Mouse (Mus musculus): ENCODE data around the gene Tmem186.

Gene Tmem186

DNA sequence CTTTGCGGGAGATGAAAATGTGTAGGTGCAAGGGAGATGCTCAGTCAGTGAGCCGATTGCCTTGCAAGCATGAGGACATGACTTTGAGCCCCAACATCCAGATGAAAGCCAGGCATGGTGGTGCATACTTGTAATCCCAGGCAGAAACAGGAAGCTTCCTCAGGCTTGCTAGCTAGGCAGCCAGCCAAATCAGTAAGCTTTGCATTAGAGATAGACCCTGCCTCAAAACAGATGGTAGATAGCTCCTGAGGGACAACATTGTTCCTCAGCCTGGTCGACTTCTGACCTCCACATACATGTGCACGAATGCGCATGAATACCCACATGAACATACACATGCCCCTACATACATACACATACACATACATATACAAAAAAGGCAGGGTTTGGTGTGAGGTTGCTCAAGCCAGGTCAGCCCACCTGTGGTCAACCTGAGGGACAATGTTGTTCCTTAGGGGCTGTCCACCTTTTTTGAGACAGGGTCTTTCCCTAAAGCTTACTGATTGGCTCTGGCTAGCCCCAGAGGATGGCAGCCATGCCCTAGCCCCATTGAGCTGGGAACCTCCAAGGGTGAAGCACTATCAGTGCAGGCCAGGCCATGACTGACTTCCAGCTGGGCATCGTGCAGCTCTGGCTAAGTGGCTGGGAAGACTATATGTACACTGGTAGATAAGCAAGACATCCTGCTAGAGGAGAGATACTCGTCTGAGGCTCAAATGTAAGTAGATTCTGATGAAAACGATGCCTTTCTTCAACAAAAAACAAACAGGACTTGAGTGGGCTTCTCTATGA lies 25.1 kb downstream of the Tmem186 start:
- DNase-seq (ENCODE audit: low spot score in 2 of 2): peak; percentile 33 to 74

DNA sequence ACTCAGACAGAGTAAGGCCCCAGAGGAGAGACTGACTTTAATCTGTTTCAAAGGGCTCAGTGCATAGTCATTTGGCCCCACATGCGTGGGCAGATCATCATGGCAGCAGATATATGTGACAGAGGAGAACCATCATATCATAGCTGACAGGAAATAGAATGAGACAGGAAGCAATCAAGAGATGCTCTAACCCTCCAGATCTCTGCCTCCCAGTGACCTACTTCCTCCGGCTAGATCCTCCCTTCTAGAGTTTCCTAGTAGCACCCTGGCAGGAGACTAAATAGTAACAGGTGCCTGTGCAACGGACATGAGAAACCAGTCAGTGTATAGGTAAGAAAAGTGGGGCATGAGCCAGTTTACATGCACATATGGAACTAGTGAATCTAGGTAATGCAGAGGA lies 27.1 kb downstream of the Tmem186 start:
- no peak for DNase-seq (ENCODE audit: low spot score in 2 of 2)

DNA sequence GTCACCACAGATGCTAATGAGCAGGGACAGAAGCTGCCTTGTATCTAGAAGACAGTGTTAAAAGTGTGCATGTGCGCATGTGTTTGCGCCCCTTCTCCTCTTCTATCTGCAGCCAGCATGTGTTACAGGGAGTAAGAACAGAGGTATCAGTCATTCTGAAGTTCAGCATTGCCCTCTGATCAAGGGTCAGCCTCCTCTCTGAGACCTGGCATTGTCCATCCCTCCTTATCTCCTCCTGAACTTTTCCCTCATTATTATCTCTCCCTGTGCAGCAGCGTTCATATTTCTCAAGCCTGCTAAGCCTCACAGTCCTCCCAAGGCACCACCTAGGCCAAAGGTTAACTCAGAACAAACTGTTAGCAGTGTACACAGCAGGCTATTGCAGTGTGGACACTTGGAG lies 33.7 kb downstream of the Tmem186 start:
- no peak for DNase-seq (ENCODE audit: low spot score in 2 of 2)

DNA sequence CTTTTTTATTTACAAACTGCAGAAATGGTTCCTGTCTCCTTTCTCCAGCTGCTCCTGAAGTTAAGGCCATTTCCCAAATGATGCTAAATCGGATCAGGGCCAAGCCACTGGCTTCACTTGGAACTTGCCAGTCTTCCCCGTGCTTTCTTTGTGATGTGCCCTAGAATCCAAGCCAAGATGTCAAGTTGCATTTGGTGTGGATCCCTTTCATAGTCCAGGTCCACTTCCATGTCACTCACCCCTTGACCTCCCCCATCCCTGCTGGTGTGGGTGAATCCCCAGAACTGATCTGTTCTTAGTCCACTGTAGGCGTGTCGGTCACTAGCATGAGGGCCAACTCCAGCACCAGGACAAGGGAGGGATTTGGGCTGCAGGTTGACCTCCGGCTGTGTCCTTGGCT lies 40.0 kb downstream of the Tmem186 start:
- no peak for DNase-seq (ENCODE audit: low spot score in 2 of 2)

DNA sequence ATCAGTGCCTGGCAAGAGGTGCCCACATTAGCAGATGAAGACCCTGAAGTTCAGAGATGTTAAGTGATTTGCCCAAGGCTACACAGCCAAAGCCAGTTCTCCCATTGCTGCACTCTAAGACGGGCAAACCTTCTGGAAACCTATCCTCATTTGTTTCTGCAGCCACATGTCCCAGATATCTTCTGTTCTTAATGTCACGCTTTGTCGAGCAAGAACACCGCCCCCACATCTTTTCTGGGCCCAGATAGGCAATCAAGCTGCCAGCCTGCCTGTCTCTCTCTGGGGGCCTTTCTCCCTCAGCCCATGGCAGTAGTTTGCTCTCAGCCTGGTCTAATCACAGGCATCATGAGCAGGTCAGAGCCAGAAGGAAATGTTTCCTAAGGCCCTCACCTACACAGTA lies 41.2 kb downstream of the Tmem186 start:
- no peak for DNase-seq (ENCODE audit: low spot score in 2 of 2)

DNA sequence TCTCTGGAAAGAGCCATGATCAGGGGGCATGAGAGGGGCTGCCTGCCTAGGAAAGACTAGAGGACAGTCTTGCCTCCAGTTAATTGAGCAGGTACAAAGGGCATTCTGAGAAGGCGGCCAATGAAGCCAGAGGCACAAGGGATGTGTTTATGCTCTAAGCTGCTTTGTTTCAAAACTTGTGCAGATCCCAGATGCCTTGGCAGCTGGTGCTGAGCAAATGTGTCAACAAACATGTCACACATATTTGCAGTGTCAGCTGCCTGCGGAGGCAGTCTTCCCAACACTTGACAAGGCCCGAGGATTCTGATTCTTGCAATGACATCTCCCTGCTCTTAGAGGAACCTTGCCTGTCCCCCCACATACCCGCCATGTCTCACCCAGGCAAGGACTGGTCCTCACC lies 42.1 kb downstream of the Tmem186 start:
- no peak for DNase-seq (ENCODE audit: low spot score in 2 of 2)

DNA sequence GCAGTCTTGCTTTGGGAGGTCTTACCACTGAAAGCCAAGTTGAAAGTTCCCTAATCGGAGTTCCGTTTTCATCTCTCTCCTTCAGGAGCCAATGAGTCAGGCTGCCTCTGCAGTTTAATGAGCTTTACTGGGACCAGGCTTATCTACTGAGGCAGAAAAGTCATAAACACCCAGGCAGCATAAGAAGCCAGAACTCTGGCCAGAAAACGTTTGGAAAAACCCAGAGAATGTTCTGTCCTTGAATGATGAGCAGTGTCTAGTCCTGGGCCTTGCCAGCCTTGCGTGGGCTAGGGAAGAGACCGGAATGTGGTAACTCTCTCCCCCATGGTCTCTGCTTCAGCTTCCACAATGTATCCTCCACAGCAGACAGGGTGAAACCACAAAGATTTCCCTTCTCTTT lies 52.5 kb downstream of the Tmem186 start:
- DNase-seq (ENCODE audit: low spot score in 2 of 2): no peak

DNA sequence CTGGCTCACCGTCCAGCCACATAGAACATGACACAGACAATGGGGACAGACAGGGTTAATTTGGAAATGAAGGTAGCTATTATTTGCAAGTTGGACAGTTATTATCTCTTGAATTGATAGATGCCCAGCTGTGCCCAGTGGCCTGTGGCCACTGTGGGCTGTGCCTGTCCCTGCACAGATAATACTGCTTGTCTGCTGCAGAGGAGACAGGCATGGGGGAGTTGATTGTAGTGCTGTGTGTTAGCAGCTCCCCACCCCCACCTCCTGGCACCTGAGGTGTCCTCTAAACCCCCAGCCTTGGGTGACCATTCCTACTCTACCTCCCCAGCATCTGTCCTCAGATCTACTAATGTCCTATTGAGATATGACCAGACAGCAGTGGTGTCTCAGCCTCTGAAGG lies 53.3 kb downstream of the Tmem186 start:
- no peak for DNase-seq (ENCODE audit: low spot score in 2 of 2)
